Mouse (Mus musculus) CH12.LX (cell line): Measurements from ENCODE around the gene Cyp27b1. TPM values are rescaled to one million over a fixed set of nuclear protein-coding genes. Genes with fewer than 3 reads are reported as not detected.

Experiments
- DNase-seq: peaks from one replicate; pipeline ENCODE4 v3.0.0-alpha.2; 2013; ENCODE audit errors: extremely low read depth
- H3K27ac ChIP-seq: 2 replicates; pipeline ENCODE4 v1.5.1; 2012; ENCODE audit warnings: low read depth, mild to moderate bottlenecking, control low read depth, moderate library complexity; ENCODE audit not compliant: insufficient read depth
- H3K27me3 ChIP-seq: replicated peaks from 2 replicates; pipeline ENCODE3; 2012; ENCODE audit warnings: inconsistent platforms
- H3K36me3 ChIP-seq, 2 experiments: replicated peaks in 1 of 2; 2 replicates each; pipeline versions ENCODE3 to v1.6.1; 2012; ENCODE audit warnings: inconsistent platforms in 1 of 2, low read length in 1 of 2, mild to moderate bottlenecking in 1 of 2, mixed read lengths in 1 of 2, moderate library complexity in 1 of 2; ENCODE audit not compliant: control insufficient read depth in 1 of 2, insufficient read depth in 1 of 2
- H3K4me1 ChIP-seq, 2 experiments: 2 replicates each; pipeline ENCODE4 v1.6.1; 2012; ENCODE audit warnings: inconsistent platforms in 1 of 2, moderate library complexity in 1 of 2; ENCODE audit not compliant: insufficient read depth in 2 of 2, control insufficient read depth in 1 of 2
- H3K4me2 ChIP-seq: 2 replicates; pipeline ENCODE4 v1.6.1; 2012; ENCODE audit warnings: low read depth, mild to moderate bottlenecking, control low read depth; ENCODE audit not compliant: poor library complexity, insufficient read depth, severe bottlenecking
- H3K4me3 ChIP-seq, 3 experiments: fragments of 150-350 bp in 1 of 3; sonication (generic) in 1 of 3; replicated peaks in 1 of 3; 2 replicates each; pipeline versions ENCODE3 to v1.5.1; 2011 to 2012; ENCODE audit warnings: low read depth in 2 of 3, low read length in 2 of 3, mild to moderate bottlenecking in 2 of 3, moderate library complexity in 2 of 3, control low read depth in 1 of 3, improper control_type of control experiment in 1 of 3, inconsistent platforms in 1 of 3, mixed read lengths in 1 of 3; ENCODE audit not compliant: poor library complexity in 1 of 3
- H3K79me2 ChIP-seq: replicated peaks from 2 replicates; pipeline ENCODE4 v1.6.1; 2012; ENCODE audit warnings: mild to moderate bottlenecking, moderate library complexity; ENCODE audit not compliant: control insufficient read depth, poor library complexity, insufficient read depth, severe bottlenecking; ENCODE audit errors: extremely low read depth
- H3K9ac ChIP-seq: 2 replicates; pipeline ENCODE4 v1.6.1; 2012; ENCODE audit warnings: low read depth, mild to moderate bottlenecking, control low read depth, moderate library complexity; ENCODE audit not compliant: insufficient read depth
- H3K9me3 ChIP-seq: replicated peaks from 2 replicates; pipeline ENCODE3; 2012; ENCODE audit warnings: low read length, inconsistent platforms, mixed read lengths
- ELF1 ChIP-seq: IDR thresholded peaks from 2 replicates; pipeline ENCODE4 v1.6.1; 2014; ENCODE audit warnings: low read depth, mild to moderate bottlenecking, inconsistent platforms, low read length, improper control_type of control experiment
- ETS1 ChIP-seq: conservative IDR thresholded peaks from 2 replicates; pipeline ENCODE4 v1.6.1; 2012; ENCODE audit warnings: low read depth, mild to moderate bottlenecking, inconsistent platforms, low read length, improper control_type of control experiment, moderate library complexity
- GABPA ChIP-seq: IDR thresholded peaks from 2 replicates; pipeline ENCODE4 v1.6.1; 2012; ENCODE audit warnings: low read depth, low read length, improper control_type of control experiment, inconsistent platforms; ENCODE audit not compliant: insufficient replicate concordance
- IRF4 ChIP-seq: IDR thresholded peaks from 2 replicates; pipeline ENCODE4 v1.6.1; 2014; ENCODE audit warnings: low read depth, mild to moderate bottlenecking, inconsistent platforms, low read length, improper control_type of control experiment
- JUN ChIP-seq: IDR thresholded peaks from 2 replicates; pipeline ENCODE4 v1.6.1; 2011; ENCODE audit warnings: low read depth, mild to moderate bottlenecking, low read length, improper control_type of control experiment, moderate library complexity; ENCODE audit not compliant: insufficient read depth
- KAT2A ChIP-seq: IDR thresholded peaks from 2 replicates; pipeline ENCODE4 v1.6.1; 2012; ENCODE audit warnings: low read length, improper control_type of control experiment, inconsistent platforms; ENCODE audit not compliant: insufficient replicate concordance
- MAFK ChIP-seq: IDR thresholded peaks from 2 replicates; pipeline ENCODE4 v1.6.1; 2011; ENCODE audit warnings: low read length, improper control_type of control experiment; ENCODE audit not compliant: insufficient replicate concordance
- MAX ChIP-seq: IDR thresholded peaks from 2 replicates; pipeline ENCODE4 v1.6.1; 2011; ENCODE audit warnings: low read length, improper control_type of control experiment
- MAZ ChIP-seq: IDR thresholded peaks from 2 replicates; pipeline ENCODE4 v1.6.1; 2012; ENCODE audit warnings: low read depth, mild to moderate bottlenecking, inconsistent platforms, low read length, improper control_type of control experiment, moderate library complexity
- MXI1 ChIP-seq: IDR thresholded peaks from 2 replicates; pipeline ENCODE4 v1.6.1; 2011; ENCODE audit warnings: mild to moderate bottlenecking, low read depth, low read length, improper control_type of control experiment
- NELFE ChIP-seq: IDR thresholded peaks from 2 replicates; pipeline ENCODE4 v1.6.1; 2011; ENCODE audit warnings: low read depth, low read length, improper control_type of control experiment
- POLR2AphosphoS2 ChIP-seq: IDR thresholded peaks from 2 replicates; pipeline ENCODE4 v1.6.1; 2011; ENCODE audit warnings: low read depth, low read length, improper control_type of control experiment
- RAD21 ChIP-seq: IDR thresholded peaks from 2 replicates; pipeline ENCODE4 v1.6.1; 2011; ENCODE audit warnings: low read depth, mild to moderate bottlenecking, low read length, improper control_type of control experiment, moderate library complexity
- RCOR1 ChIP-seq: conservative IDR thresholded peaks from 2 replicates; pipeline ENCODE4 v1.6.1; 2012; ENCODE audit warnings: low read depth, mild to moderate bottlenecking, inconsistent platforms, low read length, improper control_type of control experiment
- SMC3 ChIP-seq: IDR thresholded peaks from 2 replicates; pipeline ENCODE4 v1.6.1; 2011; ENCODE audit warnings: low read depth, low read length, improper control_type of control experiment
- TBP ChIP-seq: conservative IDR thresholded peaks from 2 replicates; pipeline ENCODE4 v1.6.1; 2011; ENCODE audit warnings: low read depth, low read length, improper control_type of control experiment
- TCF12 ChIP-seq: IDR thresholded peaks from 2 replicates; pipeline ENCODE4 v1.6.1; 2014; ENCODE audit warnings: low read depth, mild to moderate bottlenecking, inconsistent platforms, low read length, improper control_type of control experiment
- USF1 ChIP-seq: IDR thresholded peaks from 2 replicates; pipeline ENCODE4 v1.6.1; 2014; ENCODE audit warnings: low read depth, mild to moderate bottlenecking, inconsistent platforms, low read length, improper control_type of control experiment
- ZKSCAN1 ChIP-seq: IDR thresholded peaks from 2 replicates; pipeline ENCODE4 v1.6.1; 2012; ENCODE audit warnings: low read depth, inconsistent platforms, low read length, improper control_type of control experiment, borderline replicate concordance
- dilution Hi-C: fragments of 300-500 bp; cut with MboI; formaldehyde crosslinking; loops from 2 replicates; pipeline ENCODE4 v1.14.3; 2020; ENCODE audit warnings: low sequenced_read_pairs; ENCODE audit not compliant: extremely low pct_unique_long_range_greater_than_20kb, extremely low pct_ligation_motif_present
- in situ Hi-C: fragments of 300-500 bp; cut with MboI; formaldehyde crosslinking; loops from 3 replicates; pipeline ENCODE4 v1.14.3; 2019; ENCODE audit warnings: low sequenced_read_pairs, low pct_ligation_motif_present, low pct_unique_long_range_greater_than_20kb, mixed read lengths
- polyA plus RNA-seq: library from polyadenylated mRNA; unstranded; fragments of >175 nt; gene quantifications from 2 replicates; pipeline ENCODE4 v1.2.1, GENCODE M21; 2012; ENCODE audit warnings: low read depth; ENCODE audit not compliant: insufficient read length
- total RNA-seq, 2 experiments: library from RNA; depleted of rRNA; stranded (reverse); fragments of 300-350 nt in 1 of 2; fragments of >200 nt in 1 of 2; gene quantifications; 2 replicates each; pipeline ENCODE4 v1.2.3; 2012 to 2014

Gene Cyp27b1
- total and polyA plus RNA-seq, 3 experiments, result 0.32 to 1.4 (median 0.42) TPM

DNA sequence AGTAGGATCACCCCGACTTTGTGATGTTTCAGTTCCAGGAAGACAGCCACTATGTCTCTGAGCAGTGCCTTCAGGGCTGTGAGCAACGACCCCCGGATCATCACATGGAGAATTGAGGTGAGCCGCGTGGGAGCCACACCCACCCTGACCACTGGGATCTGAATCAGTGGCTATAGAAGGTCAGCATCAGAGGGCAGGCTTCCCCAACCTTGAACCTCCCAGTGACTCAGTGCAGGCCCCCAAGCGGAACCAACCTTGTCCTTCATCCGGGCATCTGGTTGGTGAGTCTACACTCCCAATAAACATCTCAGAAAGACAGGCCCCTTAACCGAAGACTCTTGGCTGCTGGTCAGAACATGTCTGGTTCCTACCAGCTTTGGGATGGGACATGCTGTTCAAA, 44.7 kb upstream of the Cyp27b1 start:
- H3K79me2 ChIP-seq, result no peaks in the 10 kb centered on the region
- peaks cover 6 to 42% of the 10 kb centered on the region in 2 experiments for H3K4me1 ChIP-seq
- dilution Hi-C loops (no loop called here), in situ Hi-C loops (no loop called here)
- DNase-seq, result no peak
- no peaks in the 10 kb centered on the region for H3K9me3 ChIP-seq
- no peak overlapping the region for H3K9ac ChIP-seq
- no peak overlapping the region for H3K4me2 ChIP-seq
- TF ChIP-seq JUN, result no peak
- TF ChIP-seq MXI1, result no peak
- no peak for TF ChIP-seq KAT2A
- TF ChIP-seq RAD21, result no peak
- no peak for TF ChIP-seq RCOR1
- TF ChIP-seq SMC3, result no peak
- TF ChIP-seq USF1, result no peak
- no peak for TF ChIP-seq POLR2AphosphoS2
- no peak for TF ChIP-seq ELF1
- TF ChIP-seq TCF12, result no peak
- no peak overlapping the region for H3K4me3 ChIP-seq
- H3K36me3 ChIP-seq, result peaks cover 2 to 40% of the 10 kb centered on the region in 2 experiments
- no peaks in the 10 kb centered on the region for H3K27me3 ChIP-seq
- H3K27ac ChIP-seq, result no peak overlapping the region

- H3K27me3 ChIP-seq, result no peaks in the 10 kb centered on the region
- H3K9me3 ChIP-seq, result no peaks in the 10 kb centered on the region
- no peak overlapping the region for H3K4me2 ChIP-seq
- H3K4me3 ChIP-seq, result no peak overlapping the region
- no peak overlapping the region for H3K27ac ChIP-seq
- H3K9ac ChIP-seq, result no peak overlapping the region
- TF ChIP-seq RAD21 (no peak), GABPA (no peak), ZKSCAN1 (no peak), TBP (no peak), NELFE (no peak), ETS1 (no peak), USF1 (no peak), ELF1 (no peak), MAZ (no peak), MXI1 (no peak), MAX (no peak), MAFK (no peak), IRF4 (no peak)
- in situ Hi-C loops, result no loop called here
- dilution Hi-C loops, result no loop called here
- no peaks in the 10 kb centered on the region for H3K79me2 ChIP-seq
- DNase-seq, result no peak
- H3K4me1 ChIP-seq, result peaks cover 6 to 38% of the 10 kb centered on the region in 2 experiments
- peaks cover 0 to 39% of the 10 kb centered on the region in 2 experiments for H3K36me3 ChIP-seq
Observed at GRCm38 (mm10) chr10:127003806-127004205, 44.2 kb upstream of the Cyp27b1 start.
